Mouse (Mus musculus) layer of hippocampus, adult 8-10 months (tissue): ENCODE measurements around the gene Ccer2. TPM values are rescaled to one million over a fixed set of nuclear protein-coding genes. Genes with fewer than 3 reads are reported as not detected.

Experiments
- DNase-seq, 2 experiments: peaks; one replicate each; pipeline ENCODE4 v3.0.0; 2022; ENCODE audit warnings: low spot score in 2 of 2
- total RNA-seq, 4 experiments: library from RNA; stranded (reverse); gene quantifications; 2 replicates each; pipeline ENCODE4 v1.2.4; 2022

Gene Ccer2
- 1 to 10 TPM in 2 of 4 experiments, under 1 TPM in 2; 0.32 to 1.4 (median 0.87) TPM for total RNA-seq

DNA sequence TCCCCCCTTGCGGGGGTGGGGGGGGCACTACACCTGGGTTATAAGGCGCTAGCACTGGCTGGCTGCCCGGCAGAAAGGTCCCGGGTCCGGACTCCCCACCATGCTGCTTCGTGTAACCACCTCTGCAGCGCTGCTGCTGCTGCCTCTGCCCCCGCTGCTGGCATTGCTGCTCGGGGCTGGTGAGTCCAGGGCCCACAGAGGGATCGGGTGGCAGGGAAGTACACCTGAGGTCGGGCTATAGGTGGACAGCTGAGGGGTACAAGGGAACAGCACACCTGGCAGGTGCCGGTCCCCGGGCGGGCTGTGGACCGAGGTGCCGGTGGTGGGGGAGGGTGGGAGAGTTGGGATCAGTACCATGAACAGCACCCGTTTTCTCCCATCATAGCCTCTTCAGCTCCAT lies at the start of gene Ccer2:
Gene Ccer2, plus strand, starts transcription at position 96 of the 400 bp plus-strand sequence.
- DNase-seq = no peak

DNA sequence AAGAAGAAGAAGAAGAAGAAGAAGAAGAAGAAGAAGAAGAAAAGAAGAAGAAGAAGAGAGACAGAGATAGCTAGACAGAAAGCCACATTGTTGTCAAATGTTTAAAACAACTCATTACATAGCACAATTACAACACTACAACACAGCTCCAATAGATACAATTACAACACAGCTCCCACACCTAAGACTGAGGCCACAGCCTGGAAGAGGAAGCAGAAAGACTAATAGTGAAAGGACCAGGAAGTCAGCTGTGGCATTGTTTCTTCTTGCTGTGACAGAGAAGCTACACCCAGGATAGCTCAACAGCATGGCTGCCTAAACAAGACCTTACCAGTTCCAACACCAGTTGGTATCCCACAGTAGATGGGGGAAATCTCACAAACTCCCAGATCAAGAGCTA lies 46.5 kb upstream of the Ccer2 start:
- no peak for DNase-seq

DNA sequence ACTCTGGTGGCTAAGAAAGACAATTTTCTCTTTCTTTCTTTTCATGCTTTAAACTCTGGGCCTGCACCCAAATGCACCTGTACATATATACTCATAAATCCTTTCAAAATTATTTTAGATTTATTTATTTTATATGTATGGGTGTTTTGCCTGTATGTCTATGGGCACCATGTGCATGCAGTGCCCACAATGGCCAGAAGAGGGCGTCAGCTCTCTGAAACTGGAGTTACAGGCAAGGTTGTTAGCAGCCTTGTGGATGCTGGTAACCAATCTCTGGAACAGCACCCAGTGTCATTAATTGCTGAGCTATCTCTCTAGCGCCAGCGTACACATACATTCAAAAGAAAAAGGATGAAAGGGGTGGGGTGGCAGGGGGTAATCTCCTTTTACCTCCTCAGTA lies 45.0 kb upstream of the Ccer2 start:
- DNase-seq = no peak

DNA sequence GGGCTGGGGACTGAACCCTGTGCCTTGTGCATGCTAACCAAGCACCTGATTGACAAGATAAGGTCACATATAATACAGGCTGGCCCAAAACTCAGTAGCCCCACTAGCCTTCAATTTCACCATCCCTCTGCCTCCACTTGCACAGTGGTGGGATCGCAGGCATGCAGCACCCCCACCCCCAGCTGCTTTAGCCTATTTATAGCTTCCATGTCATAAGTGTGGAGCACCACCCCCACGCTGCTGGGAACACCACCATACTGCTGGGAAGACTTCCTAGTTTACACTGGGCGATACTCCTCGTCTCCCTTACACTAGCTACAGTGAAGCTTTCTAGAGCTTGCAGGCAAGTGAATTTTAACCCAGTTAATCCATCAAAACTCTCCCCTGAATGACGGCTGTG lies 41.3 kb upstream of the Ccer2 start:
- peak in 1 of 2 experiments; percentile 41 for DNase-seq

DNA sequence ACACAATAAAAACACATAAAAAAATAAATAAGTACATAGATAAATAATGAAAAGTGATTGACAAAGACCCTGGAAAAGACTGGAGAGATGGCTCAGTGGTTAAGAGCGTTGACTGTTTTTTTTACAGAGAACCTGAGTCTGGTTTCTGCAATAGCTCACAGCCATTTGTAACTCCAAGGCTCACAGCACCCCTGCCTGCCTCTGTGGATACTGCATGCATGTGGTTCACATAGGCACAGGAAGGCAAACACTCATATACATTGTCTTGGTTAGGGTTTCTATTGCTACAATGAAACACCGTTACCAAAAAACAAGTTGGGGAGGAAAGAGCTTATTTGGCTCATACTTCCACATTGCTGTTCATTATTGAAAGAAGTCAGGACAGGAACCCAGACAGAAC lies 40.4 kb upstream of the Ccer2 start:
- no peak for DNase-seq

DNA sequence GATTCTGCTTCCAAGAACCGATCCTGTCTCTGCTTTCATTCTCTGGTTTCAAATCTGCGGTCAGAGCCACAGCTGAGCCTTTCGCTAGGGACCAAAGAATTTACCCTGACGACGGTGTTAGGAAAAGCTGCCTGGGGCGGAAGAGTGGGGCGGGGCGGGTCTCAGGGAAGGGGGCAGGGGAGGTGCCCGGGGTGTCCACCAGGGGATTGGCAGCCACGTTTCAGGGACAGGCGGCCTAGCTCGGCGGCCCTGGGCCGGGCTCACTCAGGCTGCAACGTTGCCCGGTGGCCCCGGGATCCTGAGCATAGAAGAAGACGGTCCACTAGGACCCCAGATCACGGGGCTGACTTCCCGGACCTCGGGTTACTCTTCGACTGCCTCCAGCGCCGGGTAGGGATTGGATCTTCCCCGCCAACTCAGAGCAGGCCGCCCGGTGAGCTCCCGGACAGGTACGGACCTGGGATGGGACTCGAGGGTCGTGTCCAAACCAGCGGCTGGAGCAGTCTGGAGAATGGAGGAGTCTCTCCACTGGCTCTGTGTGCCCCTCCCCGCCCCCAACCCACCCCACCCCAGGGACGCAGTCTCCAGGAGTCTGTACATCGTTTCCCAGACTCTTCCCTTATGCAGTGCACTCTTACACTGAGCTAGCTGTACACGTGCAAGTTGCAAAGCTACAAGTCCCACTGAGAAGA lies 39.2 kb upstream of the Ccer2 start, which contains the start of gene Fbxo17:
Gene Fbxo17, plus strand, starts transcription at position 215 of the 692 bp plus-strand sequence.
- DNase-seq = no peak

DNA sequence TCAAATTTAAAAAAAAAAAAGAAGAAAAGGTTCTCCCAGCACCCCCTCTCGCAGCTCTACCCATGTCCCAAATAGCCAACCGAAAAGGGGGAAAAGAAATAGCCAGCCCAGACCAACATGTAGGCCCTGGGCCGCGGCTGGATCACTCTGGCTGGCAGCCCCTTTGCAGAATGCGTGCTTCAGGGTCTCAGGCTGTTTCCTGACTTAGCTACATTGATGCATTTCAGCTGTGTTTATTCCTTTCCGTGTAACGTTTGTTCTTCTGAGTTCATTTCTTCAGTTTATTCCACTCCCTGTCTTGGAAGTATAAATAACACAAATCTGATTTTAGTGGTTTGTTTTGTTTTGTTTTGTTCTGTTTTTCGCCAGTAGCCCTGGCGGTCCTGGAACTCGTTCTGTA lies 38.2 kb upstream of the Ccer2 start:
- no peak for DNase-seq

DNA sequence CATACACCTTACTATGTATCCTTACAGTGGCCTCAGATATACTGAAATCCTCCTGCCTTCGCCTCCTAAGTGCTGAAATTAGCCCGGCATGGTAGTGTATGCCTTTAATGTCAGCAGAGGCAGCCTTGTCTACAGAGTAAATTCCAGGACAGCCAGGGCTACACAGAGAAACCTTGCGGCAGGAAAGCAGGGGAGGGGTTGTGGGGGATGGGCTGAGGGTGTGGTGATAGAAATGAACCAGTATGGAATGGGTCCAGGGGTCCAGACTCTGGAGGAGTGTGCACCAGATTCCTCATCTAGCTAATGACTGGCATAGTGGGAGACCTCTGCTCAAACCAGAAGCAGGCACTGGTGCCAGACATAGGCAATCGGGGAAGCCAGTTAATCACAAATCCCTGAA lies 36.8 kb upstream of the Ccer2 start:
- DNase-seq = no peak

DNA sequence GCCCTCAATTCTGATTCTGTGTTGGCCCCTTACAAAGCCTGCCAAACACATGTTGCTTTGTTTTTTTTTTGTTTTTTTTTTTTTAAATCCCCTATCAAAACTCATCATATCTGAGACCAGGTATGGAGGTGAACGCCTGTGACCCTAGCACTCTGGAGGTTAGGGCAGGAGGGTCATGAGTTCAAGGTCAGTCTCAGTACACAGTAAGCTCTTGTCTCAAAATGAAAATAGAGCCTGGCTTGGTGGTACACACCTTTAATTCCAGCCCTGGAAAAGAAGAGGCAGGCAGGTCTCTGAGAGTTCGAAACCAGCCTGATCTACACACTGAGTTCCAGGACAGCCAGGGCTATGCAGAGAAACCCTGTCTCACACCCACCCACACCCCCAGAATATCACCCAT lies 36.3 kb upstream of the Ccer2 start:
- DNase-seq = no peak

DNA sequence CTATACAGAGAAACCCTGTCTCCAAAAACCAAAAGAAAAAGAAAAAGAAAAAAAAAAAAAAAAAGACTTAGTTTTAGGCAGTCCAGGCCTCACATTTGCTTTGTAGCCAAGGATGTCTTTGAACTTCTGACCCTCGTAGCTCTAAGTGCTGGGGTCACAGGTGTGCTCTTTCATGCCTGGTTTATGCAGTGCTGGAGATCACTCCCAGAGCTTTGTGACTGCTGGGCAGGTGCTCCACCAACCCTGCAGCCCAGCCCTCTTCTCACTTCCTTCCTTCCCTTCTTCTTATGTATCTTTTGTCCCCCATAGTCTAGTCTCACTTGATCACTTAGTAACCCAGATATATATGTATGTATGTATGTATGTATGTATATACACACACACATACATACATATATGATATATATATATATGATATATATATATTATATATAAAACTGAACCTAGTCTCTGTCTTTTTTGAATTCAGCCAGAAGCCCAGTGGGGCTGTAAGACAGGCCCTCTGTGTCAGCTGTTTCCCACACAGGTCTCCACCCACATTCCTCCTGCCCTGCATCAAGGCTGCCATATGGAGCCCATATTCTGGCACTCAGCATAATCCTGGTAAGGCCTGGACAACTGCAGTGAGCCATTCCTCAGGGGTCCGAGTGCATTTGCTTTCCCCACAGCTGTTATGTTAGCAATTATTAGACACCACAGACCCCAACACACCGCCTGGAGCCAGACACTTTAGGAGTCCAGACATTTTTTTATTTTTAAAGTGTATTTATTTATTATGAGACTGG lies 35.0 kb upstream of the Ccer2 start:
- no peak for DNase-seq

DNA sequence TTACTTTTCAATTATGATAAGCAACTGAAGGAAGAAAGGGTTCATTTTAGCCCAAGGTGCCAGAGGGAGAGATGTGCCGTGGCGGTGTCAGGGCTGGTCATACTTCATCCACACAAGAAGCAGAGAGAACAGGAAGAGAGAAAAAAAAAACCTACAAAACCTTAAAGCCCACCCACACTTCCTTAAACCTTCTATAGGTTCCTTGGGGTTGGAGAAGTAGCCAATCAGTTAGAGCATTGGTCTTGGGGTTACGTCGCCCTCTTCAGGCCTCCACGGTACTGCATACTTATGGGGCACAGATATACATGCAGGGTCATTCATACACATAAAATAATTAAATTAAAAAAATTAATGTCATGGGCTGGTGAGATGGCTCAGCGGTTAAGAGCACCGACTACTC lies 33.9 kb upstream of the Ccer2 start:
- DNase-seq = no peak

DNA sequence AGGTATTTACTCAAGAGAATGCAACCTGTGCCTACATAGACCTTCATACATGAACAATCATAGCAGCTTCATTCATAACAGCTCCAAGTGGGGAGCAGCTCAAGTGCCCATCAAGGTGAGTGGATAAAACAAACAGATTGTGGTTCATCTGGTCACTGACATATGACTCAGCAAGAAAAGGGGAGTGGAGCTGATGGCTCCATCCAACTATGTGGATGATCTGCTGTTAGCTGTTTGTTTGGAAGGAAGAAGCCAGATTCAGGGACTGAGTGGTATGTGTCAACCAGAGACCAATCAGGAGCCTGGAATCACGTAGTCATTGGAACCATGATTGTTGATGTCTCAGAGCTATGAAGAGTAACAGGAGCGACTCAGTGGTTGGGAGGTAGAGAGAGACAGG lies 31.4 kb upstream of the Ccer2 start:
- DNase-seq = no peak

DNA sequence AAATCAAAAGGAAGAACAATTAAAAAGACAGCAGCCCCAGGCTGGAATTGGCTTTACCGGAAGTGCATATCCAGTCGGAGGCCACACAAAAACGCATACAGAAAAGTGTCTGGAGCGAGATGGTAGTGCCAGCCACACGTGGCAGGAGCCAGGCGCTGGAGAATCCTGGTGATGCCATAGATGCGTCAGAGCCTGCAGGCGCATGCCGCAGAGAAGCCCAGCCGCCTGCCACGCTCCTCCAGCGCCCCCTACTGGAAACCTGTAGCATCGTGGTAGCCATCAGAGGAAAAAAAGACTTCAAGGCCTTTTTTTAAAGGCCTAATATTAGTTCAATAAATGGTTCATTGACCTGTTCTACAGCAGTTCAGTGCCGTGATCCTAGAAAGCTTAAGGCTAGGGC lies 29.4 kb upstream of the Ccer2 start:
- peak; percentile 78 to 87 for DNase-seq

DNA sequence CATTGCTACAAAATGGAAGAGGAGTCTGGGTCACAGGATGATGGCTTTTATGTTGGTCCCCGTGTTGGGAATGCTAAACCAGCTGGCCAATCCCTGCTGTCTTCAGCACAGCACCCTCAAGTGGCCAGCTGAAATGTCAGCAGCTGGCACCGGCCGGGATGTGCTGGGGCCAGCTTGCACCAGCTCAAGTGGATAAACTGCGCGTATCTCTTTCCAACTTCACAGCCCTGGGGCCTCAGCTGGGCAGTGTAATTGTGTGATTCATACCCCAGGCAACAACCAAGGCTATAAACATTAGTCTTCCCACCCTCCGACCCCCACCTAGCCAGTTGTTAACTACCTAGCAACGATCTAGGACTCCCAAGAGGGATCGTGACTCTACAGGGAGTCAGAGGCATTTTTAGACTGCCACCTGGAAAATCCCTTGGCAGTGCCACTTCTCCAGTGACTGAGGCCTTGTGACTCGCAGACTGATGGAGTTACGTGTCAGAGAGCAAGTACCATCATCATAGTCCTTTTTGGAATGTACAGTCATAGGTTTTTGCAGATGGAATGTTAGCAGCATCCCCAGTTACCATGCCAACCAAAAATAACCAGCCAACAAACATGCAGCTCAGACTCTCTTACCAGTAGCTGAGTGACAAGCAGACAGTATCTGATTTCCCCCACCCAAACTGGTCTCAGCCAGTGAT lies 28.2 kb upstream of the Ccer2 start:
- peak; percentile 60 to 75 for DNase-seq

DNA sequence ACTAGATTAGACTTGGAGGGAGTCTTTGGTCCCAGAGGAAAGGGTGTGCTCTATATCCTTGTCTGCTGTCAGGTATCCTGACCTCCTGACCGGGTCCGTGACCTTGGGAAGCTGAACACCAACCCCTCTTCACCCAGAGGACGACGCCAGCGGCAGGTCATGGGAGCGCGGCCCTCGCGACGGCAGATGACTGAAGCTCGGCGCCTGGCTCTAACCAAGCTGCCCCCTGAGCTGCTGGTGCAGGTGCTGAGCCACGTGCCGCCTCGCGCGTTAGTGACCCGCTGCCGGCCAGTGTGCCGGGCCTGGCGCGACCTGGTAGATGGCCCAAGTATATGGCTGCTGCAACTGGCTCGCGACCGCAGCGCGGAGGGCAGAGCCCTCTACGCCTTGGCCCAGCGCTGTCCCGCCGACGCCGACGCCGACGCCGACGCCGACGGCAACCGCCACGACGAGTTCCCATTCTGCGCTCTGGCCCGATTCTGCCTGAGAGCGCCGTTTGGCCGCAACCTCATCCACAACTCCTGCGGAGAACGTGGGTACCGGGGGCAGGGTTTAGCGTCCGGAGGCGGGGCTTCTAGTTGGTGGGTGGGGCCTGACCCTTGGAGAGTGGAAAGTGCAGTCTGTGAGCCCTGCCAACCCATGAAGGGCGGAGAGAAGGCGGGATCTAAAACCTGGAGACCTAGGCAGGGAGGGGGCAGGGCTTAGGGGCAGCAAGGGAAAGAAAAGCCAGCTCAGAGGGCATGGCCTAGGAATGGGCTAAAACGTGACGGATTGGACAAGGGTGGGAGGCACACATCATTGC lies 23.4 kb upstream of the Ccer2 start:
- DNase-seq = no peak

DNA sequence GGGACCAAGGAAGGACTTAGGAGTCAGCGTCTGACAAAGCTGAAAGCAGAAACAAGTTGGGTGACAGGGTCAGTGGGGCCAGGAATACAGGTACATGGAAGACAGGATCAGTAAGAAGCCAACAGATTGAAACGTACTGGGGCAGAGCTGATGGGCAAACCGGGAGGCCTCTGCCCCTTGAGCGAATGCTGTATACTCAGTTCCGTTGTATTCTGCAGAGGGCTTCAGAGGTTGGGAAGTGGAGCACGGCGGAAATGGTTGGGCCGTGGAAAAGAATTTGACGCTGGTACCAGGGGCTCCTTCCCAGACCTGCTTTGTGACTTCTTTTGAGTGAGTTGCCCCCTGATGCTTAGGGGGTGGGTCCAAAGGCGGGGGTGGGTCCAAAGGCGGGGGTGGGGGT lies 22.8 kb upstream of the Ccer2 start:
- no peak for DNase-seq

DNA sequence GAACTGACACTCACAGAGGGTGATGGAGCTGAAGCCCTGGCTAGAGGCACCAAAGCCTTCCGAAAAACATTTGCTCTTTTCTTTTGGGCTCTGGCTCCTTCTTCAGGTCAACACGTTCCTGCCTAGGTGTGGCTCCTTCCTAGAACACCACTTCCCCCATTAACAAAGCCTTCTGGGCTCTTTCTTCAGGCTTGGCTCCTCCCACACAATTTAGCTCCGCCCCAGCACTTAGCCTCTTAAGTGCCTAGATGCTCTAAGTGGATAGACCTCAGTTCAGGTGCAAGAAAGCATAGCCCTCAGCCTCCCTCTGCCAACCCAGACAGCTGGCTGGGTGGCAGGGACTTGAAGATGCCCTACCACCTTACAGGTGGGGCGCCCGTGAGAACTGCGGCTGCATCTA lies 20.3 kb upstream of the Ccer2 start:
- no peak for DNase-seq

DNA sequence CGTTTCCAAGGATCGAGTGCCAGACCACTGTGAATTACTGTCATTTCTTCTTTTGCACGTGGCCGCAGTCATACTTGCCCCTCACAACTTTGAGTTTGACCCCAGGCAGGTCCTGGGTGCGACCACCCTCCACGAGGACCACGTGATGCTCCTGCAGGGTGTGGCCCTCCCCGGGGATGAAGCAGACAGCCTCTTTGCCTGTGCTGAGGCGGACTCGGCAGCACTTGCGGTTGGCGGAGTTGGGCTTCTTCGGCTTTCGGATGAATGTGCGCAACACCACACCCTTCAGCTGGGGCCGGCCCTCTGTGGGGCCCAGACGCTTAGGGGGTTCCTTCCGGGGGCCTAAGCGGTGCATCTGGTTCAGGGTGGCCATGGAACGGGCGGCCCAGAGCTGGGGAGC lies 16.1 kb upstream of the Ccer2 start:
- DNase-seq = no peak

DNA sequence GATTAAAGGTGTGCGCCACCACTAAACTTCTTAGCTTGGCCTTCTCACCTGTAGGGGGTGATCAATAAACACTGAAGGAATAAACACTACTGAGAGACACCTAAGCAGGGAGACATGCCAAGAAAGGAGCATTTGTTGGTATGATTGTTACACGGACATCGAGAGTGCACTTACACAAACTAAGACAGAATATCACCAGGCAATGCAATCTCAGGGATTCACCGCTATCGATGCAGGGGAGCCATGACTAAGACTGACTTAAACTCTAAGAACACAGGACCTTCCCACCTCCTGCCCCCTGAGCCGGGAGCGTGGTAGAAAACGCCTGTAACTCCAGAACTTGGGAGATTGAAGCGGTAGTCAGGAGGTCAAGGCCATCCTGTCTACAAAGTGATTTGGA lies 15.0 kb upstream of the Ccer2 start:
- DNase-seq = no peak

DNA sequence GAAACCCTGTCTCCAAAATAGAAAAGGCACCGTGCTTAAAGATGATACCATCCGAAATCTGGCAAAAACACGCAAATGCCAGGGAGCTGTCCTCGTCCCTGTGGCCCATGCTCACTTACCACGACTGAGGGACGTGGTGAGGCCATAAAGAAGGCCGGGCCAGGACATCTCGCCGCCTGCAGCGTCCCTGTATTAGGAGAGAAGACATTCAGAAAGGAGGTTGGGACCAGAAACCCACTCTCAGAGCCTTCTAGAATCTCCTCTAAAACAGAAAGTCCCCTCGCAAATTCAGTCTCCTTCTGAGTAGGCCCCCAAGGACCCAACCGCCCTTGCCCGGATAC lies 14.6 kb upstream of the Ccer2 start:
- no peak for DNase-seq

DNA sequence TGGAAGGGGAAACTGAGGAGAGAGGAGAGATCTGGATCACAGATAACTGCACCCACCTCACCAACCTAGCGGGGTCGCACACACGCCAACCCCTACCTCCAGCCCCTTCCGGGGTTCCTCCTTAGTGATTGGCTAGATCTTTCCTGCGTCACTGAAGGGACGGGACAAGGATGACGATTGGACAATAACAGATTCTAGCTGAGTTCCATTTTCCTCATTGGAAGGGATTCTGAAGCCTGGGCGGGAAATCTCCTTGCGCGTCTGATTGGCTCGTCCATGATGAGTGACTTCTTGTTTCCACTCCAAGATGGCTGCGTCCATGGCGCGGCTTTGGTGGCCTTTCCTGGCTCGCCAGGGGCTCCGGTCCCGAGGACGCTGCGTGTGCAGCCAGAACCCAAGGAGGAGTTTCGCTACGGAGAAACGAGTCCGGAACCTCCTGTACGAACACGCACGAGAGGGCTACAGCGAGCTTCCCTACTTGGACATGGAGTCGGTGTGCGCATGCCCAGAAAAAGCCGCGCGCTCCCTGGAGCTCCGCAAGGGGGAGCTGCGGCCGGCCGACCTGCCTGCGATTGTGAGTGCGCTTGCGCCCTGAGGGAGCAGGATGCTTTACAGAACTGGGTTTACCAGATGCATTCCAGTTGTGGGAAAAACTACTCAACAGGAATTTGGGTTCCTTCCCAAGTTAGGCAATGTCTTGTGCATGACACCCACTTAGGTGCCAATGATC lies 14.1 kb upstream of the Ccer2 start, which contains the start of the genes Mrps12 and Sars2:
Gene Mrps12, minus strand, starts transcription at position 112 of the 730 bp plus-strand sequence.
Gene Sars2, plus strand, starts transcription at position 284 of the 730 bp plus-strand sequence.
- peak; percentile 98 for DNase-seq
